Mouse (Mus musculus) brain, embryonic 14.5 days (tissue): ENCODE data around the gene Ddx42.

ENCODE experiments used
- CTCF ChIP-seq: fragments of 200-500 bp; IDR thresholded peaks from 2 replicates; pipeline ENCODE4 v1.5.1; 2012; ENCODE audit warnings: inconsistent platforms, mild to moderate bottlenecking, moderate library complexity, borderline replicate concordance; ENCODE audit not compliant: insufficient read depth, insufficient read length; ENCODE audit errors: extremely low read depth
- POLR2A ChIP-seq: fragments of 200-500 bp; IDR thresholded peaks from 2 replicates; pipeline ENCODE4 v1.6.1; 2012; ENCODE audit warnings: mild to moderate bottlenecking, inconsistent platforms, borderline replicate concordance; ENCODE audit not compliant: poor library complexity, insufficient read depth, insufficient read length, severe bottlenecking; ENCODE audit errors: extremely low read depth

DNA sequence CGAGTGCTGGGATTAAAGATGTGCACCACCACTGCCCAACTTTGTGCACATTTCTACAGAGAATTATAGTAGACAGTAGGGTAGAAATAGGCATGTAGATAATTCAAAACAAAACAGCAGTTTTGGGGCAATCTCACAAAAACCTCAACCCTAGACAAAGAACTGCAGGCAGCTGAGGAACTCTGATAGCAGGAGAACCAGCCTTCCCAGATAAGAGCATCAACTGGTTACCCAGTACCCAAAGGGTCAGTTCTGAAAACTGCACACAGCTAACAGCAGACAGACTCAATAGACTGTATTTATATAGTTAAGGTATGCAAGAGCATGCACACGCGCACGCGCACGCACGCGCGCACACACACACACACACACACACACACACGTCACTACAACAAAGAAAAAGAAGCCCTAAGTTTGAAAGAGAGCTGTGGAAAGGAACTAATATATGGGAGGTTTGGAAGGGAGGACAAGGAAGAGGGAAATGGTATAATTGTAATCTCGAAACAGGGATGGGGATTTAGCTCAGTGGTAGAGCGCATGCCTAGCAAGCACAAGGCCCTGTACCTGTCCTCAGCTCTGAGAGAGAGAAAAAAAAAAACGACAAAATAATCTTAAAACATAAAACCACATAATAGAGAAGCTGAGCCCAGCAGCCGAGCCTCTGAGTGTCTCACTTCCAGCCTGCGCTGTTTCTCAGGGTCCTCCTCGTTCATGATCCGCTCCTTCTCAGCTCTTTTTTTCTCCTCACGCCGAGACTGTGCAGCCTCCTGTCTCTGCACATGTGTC is 15.2 kb upstream of the Ddx42 start:
- TF ChIP-seq CTCF = no peak
- no peak for TF ChIP-seq POLR2A
